Mouse (Mus musculus) E14TG2a.4 (cell line): ENCODE measurements around the gene Uba52.

Experiments used
- CTCF ChIP-seq: conservative IDR thresholded peaks from 2 replicates; pipeline ENCODE4 v1.5.1; 2014; ENCODE audit warnings: low read length
- NANOG ChIP-seq: IDR thresholded peaks from 2 replicates; pipeline ENCODE4 v1.6.1; 2014; ENCODE audit warnings: borderline replicate concordance, low read length, mixed read lengths

GRCm38 (mm10) chr8:70466771-70467170 lies 43.8 kb downstream of the Uba52 start:
- TF ChIP-seq CTCF (no peak), NANOG (no peak)
